Mouse (Mus musculus): ENCODE results near the gene Htra3. TPM values are rescaled to one million over a fixed set of nuclear protein-coding genes. Genes with fewer than 3 reads are reported as not detected.

Htra3 gene
- total RNA-seq (2021), result 10 to 100 TPM; 69.0 to 86.6 TPM

DNA sequence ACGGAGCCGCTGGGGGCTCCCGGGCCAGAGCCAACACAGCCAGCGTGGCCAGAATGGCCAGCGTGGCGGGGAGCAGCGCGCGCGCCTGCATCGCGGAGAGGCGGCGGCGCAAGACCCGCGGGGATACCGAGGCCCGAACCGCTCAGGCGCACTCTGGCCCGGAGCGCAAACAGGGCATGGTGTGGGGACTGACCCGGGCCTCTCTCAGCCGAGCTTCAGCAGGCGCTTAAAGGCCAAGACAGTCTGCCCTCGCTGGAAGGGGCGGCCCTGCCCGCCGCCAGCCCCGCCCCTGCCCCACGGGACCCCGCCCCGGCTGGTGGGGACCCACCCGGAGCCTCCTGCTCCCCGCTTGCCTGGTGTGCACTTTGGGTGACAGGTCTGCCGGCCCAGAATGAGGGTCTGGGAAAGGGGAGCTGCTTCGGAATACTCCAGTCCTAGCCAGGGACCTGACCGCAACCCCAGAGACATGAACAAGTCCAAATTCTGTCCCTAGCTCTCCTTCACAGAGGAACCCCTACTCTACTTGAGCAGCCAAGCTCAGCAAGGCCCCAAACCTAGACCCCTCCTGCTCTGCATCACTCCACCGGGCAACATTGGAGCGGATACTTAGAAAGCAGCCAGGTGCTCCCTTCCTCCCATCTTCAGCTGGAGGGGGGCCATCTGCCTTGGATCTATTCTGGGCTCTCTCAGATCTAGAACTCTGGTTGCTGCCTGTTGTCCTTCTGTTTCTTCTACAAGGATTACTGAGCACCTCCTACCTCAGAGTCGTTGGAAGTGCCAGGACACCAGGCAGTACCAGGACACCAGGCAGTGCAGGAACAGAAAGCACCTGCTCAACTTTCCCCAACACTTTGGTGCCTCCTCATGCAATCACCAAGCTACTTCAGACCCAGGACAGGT is at the start of gene Htra3:
Gene Htra3 (minus strand): TSS at position 527 of the 900 bp plus-strand sequence.
- intact Hi-C loops (cut with DNase I), result no loop called here
- peak; percentile 62 to 67 for DNase-seq

DNA sequence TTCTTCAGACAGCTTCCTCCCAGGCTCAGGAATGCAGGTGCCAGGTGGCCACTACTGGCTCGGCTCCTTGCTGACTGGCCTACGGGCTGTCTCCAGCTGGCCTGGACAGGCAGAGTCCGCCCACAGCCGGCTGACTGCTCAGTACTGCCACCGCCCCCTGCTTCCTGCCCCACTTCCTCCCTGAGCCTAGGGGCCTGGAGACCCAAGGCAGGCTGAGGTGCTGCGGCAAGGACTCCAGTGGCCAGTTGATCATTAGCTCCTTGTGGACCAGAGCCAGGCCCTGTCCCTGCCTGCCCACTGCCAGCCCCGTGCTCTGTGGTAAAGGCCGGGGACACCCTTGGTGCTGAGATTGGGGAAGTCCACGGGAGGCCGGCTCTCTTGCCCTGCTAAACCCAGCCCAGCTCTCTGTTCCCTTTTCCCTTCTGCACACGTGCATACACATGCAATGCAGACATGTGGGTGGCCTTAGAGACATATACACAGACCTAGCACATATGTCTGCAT is 49.4 kb upstream of the Htra3 start:
- intact Hi-C loops (cut with DNase I), result no loop called here
- DNase-seq, result peak; percentile 76 to 79

DNA sequence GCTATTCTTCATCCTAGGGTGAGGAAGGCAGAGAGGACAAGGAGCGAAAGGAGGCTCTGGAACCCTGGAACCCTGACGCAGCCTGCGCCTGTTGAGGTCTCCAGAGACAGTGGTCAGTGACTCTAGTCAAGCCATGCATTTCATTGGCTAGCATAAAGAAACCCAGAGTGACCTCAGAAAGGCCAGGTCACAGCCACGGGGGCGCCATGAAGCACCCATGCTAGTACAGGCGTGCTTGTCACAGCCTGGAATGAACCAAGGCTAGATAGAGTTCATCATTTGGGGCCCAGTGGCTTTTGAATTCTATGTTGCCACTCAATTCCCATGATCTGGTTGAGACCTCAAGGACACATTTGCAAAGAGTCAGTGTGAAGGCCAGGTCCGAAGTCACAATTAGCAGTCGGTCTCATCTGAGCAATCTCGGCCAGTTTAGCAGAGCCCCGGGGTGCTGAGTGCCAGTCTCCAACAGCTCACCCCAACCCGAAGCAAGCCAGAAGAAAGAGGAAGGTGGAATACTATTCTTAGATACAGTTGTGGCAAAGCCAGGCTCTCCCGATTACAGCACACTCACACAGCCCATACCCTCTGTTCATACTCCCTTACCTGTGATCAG is 48.9 kb upstream of the Htra3 start:
- intact Hi-C loops (cut with DNase I), result no loop called here
- DNase-seq, result no peak

DNA sequence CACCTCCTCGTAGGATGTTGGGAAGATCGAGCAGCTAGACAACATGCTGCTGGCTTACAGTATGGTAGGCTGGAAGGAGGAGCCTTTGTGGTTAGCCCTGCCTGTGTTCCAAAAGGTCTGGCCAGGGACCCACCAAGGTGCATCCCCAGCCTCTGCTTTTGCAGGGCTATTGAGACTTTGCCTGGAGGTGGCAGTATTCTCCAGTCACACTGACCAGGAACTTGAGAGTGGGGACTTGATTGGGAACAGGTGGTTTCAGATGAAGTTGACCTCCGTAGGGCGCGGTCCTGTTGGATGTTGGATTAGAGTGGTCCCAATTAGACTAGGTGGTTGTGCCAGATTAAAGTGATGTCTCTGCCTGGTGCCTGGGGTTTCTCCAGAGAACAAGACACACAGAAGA is 47.9 kb upstream of the Htra3 start:
- no peak for DNase-seq
- intact Hi-C loops (cut with DNase I), result no loop called here

DNA sequence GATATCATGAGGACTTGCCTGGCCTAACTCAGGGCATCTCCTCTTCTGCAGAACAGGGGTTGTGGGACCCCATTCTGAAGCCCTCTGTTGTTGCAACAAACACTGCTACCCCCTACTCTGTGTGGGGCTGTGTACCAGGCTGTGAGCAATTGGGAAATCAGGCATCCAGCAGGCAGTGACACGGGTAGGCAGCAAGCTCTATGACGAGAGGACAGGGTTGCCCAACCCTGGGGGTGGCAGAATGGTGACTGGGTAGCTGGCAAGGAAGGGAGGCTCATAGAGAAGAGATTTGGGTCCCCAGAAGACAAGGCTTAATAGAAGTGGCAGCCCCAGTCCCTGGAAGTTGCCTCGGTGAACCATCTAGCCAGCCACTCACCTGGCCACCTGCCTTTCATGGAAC is 46.3 kb upstream of the Htra3 start:
- intact Hi-C loops (cut with DNase I), result no loop called here
- no peak for DNase-seq

DNA sequence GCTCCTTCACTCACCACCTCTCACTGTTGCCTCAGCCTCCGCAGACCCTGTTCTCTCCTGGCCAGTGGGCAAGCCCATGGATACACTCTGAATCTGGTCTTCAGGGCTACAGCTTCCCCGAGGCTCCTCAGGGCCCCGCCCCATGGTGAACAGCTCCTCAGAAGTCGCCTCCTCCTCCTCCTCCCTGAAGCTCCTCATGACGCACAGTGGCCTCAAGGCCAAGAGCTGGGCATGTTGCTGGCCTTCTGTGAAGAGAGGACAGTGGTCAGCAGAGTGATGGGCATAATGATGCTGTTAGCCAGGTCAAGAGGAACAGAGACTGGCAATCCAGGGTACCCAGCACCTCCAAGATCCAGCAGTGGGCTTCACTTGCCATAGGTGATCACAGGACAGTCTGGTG is 44.3 kb upstream of the Htra3 start:
- DNase-seq, result no peak
- intact Hi-C loops (cut with DNase I), result no loop called here

DNA sequence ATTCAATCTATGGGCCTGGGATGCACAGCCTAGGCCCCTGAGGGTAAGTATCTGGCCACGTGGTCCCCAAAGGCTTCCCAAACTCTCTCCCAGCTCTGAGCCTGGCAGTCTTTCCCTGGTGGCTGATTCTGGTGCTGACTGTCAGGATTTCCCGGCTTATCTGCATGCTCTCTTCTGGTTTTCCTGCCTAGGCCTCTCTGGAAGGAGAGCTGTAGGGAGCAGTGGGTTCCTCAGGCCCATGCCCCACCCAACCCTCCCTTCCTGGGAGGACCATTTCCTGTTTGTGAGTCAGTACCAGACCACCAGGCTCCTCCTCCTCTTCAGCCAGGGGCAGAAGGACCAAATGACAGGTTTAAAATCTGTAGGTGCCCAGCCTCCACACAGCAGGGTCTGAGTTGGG is 43.1 kb upstream of the Htra3 start:
- peak in 1 of 2 experiments; percentile 24 for DNase-seq
- intact Hi-C loops (cut with DNase I), result no loop called here

DNA sequence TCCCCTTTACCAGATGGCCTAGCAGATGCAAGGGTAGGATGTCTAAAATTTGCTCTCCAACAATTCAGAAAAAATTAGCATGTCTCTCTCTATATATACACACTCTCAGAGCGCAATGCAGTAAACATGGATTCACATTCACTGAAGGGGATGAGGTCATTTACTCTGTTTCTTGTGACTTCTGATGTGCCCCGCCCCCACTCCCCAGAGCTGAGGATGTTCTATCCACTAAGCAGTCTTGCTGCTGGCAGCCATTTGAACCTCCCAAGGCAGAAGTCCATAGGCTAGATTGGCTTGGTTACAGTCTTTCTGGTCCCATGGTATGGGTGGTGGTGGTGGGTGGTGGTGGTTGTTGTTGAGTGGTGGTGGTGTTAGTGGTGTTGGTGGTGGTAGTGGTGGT is 42.4 kb upstream of the Htra3 start:
- intact Hi-C loops (cut with DNase I), result loop anchor here (2.0 kb wide), 1 partner anchor 33 kb away; no protein-coding TSS in a partner anchor
- DNase-seq, result no peak

DNA sequence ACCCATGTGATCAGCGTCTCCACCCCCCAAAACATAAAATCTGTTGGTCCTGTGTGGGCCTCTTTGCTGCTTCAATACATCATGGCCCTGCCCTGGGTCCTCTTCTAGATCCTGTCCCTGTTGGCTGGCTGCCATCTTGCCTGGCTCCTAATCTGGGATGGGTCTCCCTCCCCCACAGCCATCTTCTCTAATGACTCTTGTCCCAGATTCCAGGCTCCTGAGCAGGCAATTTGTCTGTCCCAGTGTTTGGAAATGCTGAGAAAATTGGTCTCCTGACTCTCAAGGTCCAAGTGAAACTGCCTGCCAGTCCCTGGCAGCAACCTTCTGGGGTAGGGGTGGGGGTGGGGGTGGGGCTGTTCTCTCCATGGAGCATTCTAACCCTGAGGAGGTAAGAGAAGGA is 40.3 kb upstream of the Htra3 start:
- intact Hi-C loops (cut with DNase I), result loop anchor here (2.0 kb wide), 1 partner anchor 35 kb away; no protein-coding TSS in a partner anchor
- DNase-seq, result peak in 1 of 2 experiments; percentile 37

DNA sequence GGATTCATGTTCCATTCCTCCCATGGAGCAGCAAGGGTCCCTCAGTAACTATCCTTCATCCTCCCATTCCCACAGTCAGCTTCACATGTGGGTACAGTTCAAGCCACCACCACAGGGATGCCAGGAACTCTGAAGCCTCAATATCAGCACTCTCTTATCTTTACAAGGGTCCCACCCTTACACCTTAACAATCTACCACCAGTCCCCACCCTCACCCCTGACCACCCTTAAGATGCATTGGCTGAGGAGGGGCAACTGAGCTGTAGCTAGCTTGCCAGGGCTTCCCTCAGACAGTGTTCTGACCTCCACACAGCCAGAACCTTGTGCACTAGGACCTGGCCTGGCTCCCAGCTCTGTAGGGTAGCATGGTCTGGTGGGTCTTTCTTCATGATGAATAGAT is 39.8 kb upstream of the Htra3 start:
- DNase-seq, result no peak
- intact Hi-C loops (cut with DNase I), result no loop called here

DNA sequence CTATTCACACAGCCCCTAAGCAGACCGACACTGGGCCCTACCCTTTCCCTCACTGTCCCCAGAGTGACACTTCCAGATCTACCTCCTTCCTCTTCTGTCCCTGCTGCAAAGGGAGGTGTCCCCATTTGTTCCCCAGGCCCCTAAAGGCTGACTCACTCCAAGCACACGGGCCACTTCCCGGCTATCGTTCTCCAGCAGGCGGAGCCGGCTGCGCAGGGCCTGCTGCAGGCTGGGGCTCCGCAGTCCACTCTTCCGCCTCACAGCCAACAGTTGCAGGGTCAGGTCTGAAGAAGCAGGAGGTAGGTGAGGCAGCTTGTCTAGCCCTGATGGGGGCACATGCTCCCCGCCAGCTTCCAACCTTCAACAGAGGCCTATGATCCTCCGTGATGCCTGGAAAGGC is 39.2 kb upstream of the Htra3 start:
- intact Hi-C loops (cut with DNase I), result no loop called here
- DNase-seq, result no peak

DNA sequence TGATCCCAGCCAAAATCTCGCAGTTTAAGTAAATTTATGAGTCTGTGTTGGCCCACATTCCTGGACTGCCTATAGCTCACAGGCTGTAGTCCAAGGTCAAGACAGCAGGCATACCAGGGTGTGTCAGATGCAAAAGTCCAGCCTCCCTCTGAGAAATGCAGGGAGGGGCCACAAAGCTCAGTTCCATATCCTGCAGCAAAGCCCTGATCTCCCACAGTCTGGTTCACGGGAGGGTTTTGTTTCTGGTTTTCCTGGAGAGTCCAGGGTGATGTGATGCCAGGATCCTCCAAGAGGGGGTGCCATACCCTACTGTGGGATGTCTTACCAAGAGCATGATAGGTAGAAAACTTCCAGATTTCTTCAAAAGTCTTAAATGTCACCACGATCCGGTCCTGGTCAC is 38.4 kb upstream of the Htra3 start:
- peak in 1 of 2 experiments; percentile 76 for DNase-seq

DNA sequence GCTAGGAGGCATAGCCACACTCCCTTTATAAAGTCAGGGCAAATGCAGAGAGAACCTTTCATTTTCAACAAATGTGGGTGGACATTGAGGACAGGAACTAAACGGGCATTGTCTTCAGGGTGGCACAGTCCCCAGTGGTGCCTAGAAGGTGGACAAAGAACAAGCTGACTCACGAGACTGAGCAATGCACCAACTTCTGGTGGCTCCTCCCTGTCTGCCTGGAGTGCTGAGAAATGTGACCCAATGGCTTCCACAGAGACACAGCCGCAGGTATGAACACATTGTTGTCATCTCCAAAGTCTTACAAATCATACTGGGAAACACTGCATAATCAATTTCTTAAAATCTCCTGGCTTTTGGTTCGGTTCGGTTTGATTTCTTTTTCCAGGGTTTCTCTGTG is 37.9 kb upstream of the Htra3 start:
- DNase-seq, result no peak
- intact Hi-C loops (cut with DNase I), result no loop called here

More for the DNA sequence above, 38.4 kb upstream of the Htra3 start:
- intact Hi-C loops (cut with DNase I), result no loop called here

DNA sequence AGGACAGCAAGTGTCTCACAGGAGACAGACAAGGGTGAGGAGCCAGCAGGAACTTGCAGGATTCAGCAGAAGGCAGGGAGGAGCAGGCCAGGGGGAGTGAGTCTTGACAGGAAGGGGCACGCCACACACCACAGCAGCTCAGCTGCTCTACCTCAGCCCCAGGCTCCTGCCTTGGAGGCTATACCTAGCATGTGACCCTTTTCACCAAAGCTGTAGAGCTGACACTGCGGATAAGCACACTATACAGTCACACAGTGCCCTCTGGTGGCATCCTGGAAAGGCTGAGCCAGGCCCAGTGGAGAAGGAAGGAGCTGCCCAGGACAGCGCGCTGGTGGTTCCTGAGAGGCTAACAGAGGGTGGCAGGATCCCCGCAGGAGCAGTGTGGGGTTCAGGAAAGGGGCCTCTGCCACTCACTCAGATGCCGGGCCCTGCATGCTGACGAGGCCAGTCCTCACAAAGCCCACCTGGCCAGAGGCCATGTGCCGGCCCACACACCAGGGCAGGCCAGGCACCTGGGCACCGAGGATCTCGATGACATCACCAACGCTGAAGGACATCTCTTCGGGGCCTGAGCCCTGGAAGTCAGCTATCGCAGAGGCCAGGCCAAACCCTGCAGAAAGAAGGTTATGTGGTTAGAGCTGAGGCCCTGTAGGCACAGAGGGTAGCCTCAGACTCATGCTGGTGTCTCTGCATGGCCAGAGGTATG is 34.2 kb upstream of the Htra3 start:
- DNase-seq, result peak; percentile 81 to 87
- intact Hi-C loops (cut with DNase I), result loop anchor here (1.0 to 2.0 kb wide), 2 partner anchors 119 to 189 kb away; partner anchors contain the start of gene Cpz

DNA sequence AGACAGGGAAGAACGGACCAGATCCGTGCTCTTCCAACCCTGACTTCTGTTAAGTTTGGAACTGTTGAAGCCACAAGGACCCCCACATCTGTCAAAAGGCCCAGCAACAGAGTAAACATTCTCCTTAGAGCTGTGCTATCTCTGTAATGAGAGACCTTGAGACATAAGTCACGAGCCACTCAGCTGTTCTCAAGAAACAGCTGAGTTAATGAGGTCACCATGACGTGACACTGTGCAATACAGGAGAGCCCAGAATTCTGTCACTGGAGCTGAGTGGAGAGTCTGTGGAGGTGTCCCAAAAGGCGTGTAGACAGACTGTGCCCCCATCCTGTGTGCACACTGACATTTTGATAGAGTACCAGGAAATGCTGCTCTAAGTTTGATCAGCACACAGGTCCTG is 32.9 kb upstream of the Htra3 start:
- DNase-seq, result no peak
- intact Hi-C loops (cut with DNase I), result loop anchor here (2.0 kb wide), 1 partner anchor 188 kb away; the partner anchor contains the start of gene Cpz

DNA sequence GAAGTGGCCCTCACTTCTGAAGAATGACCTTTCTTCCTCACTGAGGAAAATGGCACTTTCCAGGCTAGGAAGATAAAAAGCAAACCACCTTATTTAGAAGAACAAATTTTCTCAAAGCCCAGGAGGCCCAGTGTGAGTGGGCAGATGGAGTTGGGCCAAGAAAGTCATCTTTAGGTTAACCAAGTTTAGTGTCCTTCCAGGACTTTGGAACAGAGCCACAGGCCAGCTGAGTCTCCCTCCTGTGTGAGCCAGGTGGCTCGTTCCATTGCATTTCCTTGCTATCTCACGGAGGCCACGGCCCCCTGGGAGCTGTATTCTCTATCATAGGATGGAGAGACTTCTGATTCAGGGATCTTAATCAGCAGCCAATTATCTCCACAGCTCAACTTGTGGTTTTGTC is 31.3 kb upstream of the Htra3 start:
- DNase-seq, result no peak
- intact Hi-C loops (cut with DNase I), result no loop called here

DNA sequence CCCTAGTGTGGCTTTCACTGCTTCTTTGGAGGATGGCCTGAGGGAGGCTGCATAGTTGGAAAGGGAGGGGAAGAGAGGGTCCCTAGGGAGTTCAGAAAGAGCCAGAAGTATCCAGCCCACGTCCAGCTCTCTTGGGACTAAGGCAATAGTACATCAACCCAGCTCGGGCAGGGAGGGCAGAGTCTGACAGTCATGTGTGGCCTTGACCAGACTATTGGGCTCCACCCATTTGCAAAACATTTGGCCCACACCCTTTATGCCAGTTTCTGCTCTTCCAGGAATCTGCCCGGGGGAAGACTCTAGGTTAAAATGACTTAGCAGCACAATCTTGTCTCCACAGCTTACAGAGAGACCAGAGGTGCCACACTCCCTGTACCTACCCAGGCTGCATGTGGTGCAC is 30.9 kb upstream of the Htra3 start:
- DNase-seq, result no peak
- intact Hi-C loops (cut with DNase I), result no loop called here

DNA sequence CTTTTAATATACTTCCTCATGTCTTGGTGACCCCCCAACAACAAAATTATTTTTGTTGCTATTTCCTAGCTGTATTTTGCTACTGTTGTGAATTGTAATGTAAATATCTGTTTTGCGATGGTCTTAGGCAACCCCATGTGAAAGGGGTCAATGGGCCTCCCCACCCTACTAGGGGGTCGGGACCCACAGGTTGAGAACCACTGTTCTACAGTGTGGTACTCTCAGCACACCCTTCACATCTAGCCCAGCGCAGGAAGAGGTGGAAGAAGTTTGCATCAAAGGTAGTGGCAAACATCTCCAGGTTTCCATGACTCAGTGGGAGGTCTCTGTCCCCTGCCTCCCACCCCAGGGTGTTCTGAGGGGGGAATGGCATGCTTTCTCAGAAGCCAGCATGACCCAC is 25.8 kb upstream of the Htra3 start:
- intact Hi-C loops (cut with DNase I), result no loop called here
- DNase-seq, result no peak

DNA sequence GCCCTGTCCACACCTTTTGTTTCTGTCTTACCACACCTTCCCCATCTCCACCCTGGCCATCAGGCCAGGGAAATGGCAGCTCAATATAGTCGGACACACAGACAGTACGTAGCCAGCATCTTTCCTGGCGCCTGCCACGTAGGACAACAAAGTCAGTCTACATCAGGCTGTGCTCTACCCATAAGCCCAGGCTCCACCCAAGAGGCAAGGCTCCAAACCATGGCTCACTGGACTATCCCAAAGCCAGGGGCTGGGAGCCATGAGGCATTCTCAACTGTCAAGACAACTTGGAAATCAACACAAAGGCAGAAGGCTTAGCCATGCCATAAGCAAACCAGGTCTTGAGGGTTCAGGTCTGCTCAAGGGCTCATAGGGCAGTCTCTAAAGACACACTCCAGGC is 24.2 kb upstream of the Htra3 start:
- DNase-seq, result no peak
- intact Hi-C loops (cut with DNase I), result loop anchor here (5.0 kb wide), 1 partner anchor 153 kb away; no protein-coding TSS in a partner anchor

DNA sequence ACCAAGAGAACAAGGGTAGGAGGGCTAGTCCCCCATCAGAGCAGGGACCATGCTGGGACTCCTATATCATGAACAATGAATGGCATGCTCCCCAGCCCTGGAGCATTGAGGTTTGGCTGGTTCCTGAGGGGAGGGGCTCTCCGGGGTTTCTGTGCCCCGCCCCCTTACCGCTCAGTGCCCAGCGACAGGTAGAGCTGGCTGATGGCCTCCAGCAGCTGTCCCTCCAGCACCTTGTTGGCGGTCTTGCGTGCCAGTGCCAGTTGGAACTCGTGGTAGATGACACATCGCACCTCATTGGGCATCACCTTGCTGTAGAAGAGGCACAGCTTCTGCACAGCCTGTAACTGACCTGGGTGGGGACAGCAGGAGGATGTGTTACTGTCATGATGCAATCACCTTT is 23.6 kb upstream of the Htra3 start:
- no peak for DNase-seq
- intact Hi-C loops (cut with DNase I), result loop anchor here (5.0 kb wide), 1 partner anchor 154 kb away; no protein-coding TSS in a partner anchor

DNA sequence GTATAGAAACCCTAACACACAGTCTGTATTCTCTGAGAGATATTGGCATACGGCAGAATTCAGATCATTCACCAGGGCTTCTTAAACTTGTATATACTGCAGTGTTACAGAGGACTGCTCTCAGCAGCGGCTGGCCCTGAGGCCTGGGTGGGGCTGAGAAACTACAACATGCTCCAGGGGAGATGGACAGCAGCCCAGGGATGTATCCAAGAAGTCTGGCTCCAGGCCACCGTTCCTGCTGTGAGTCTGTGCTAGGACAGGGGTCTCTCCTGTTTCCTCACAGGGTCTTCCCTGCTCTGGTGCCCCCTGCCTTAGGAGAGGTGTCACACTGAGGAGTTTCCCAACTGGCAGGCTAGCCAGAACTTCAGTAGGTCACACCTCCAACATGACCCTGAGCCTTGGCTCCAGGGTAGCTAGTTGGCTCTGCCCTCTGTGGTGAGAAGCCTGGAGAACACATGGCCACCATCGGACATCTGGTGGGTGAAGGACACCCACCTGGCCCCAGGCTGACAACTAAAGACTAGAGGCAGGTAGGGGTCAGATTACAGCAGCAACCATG is 23.1 kb upstream of the Htra3 start:
- intact Hi-C loops (cut with DNase I), result loop anchor here (5.0 kb wide), 1 partner anchor 155 kb away; no protein-coding TSS in a partner anchor
- DNase-seq, result peak in 1 of 2 experiments; percentile 46
